Mouse (Mus musculus): ENCODE measurements around the gene Acp5. TPM values are rescaled to one million over a fixed set of nuclear protein-coding genes. Genes with fewer than 3 reads are reported as not detected.

The Acp5 gene
- polyA plus RNA-seq (2016; fragmentation: Nextera tagmentation; extraction: Ambion mirVana) = 8.2 and 8.5 TPM in 2 replicates

DNA sequence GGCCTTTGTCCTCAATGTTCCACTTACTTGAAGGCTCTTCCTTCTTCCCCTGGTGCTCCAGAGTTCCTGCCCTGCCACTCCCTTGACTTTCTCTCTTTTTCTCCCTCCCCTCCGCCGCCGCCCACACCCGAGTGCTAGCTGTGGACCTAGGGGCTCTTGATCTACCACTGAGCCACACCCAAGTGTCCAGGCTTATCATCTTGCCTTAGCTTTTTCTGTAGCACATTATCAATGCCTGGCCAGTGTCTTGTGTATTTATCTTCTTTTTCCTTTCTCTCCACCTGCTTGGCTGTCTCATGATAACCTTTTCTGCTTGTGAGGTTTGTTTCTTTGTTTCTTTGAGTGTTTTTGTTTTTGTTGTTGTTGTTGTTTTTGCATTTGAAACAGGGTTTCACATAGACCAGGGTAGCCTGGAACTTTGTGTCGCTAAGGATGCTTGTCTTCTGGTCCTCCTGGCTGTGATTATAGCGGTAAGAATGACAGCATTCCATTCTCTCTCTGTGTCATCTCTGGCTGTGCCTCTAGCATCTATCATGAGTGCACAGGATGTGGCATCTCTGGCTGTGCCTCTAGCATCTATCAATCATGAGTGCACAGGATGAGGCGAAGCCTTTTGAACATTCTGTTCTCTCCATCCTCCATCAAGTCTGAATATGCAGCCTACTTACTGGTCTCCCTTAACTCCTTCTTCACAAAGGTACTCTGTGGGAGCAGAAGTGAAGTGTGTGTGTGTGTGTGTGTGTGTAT, at the start of gene Acp5:
Gene Acp5, minus strand, starts transcription at position 68 of the 747 bp plus-strand sequence.
- Histone ChIP-seq H3K4me2 (replicated peaks) (no peak within 1 kb of the TSS), H3K27ac (no peak within 1 kb of the TSS), H3K27me3 (peaks cover 25% of the 10 kb centered on the region), H3K36me3 (no peaks in the 10 kb centered on the region), H3K9me3 (no peaks in the 10 kb centered on the region), H3K4me3 (no peak within 1 kb of the TSS), H3K4me1 (peaks cover 12% of the 10 kb centered on the region; the same call in 1 of the 2 replicates), H3K9ac (no peak within 1 kb of the TSS)
- no peak for ATAC-seq (ENCODE audit: insufficient number of reproducible peaks, insufficient read depth, low FRiP score, low TSS enrichment)
- WGBS = 71% methylated on average over 7 of the region's 7 CpGs

DNA sequence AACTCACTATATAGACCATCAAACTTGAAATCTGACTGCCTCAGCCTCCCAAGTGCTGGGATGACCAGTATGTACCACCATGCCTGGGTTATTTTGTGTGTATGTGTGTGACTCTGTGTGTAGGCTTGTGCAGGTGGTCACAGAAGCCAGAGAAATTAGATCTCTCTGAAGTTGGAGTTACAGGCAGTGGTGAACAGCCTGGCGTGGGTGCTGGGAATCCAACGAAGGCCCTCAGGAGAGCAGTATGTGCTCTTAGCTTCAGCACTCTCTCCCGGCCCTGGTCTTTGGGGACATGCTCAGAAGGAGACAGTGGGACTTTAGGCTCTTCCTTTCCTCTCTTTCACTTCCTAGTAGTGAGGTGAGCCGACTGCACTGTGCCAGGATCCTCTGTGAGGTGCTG, 36.8 kb upstream of the Acp5 start:
- H3K4me1 ChIP-seq = no peaks in the 10 kb centered on the region
- H3K27me3 ChIP-seq = no peaks in the 10 kb centered on the region
- H3K9me3 ChIP-seq = peaks cover 3% of the 10 kb centered on the region; the same call in 1 of the 2 replicates
- no peak overlapping the region for H3K4me3 ChIP-seq
- no peak overlapping the region for H3K4me2 ChIP-seq (replicated peaks)
- no peak for ATAC-seq (ENCODE audit: insufficient number of reproducible peaks, insufficient read depth, low FRiP score, low TSS enrichment)
- no peak overlapping the region for H3K9ac ChIP-seq
- H3K27ac ChIP-seq = no peak overlapping the region
- no peaks in the 10 kb centered on the region for H3K36me3 ChIP-seq
- WGBS = 90% methylated on average over 4 of the region's 4 CpGs

DNA sequence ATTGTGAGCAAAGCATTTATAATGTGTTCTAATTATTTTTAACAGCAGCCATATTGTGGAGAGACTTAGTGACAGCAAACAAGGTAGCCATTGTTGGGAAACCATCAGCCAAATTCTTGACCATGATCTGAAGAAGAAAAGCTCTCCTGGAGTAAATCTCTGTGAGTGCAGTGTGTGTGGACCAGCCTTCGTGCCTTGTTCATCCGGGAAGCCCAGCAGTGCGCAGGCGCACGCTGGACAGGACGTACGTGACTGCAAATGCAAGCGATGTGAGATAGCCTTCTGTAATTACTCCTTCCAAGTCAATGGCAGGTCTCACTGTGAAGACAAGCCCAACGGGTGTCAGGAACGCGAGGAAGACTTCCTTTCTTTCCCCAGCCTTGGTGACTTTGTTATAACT, 33.8 kb upstream of the Acp5 start:
- no peak overlapping the region for H3K9ac ChIP-seq
- no peak overlapping the region for H3K4me3 ChIP-seq
- H3K27me3 ChIP-seq = no peaks in the 10 kb centered on the region
- no peak overlapping the region for H3K4me2 ChIP-seq (replicated peaks)
- H3K4me1 ChIP-seq = no peaks in the 10 kb centered on the region
- H3K36me3 ChIP-seq = no peaks in the 10 kb centered on the region
- H3K9me3 ChIP-seq = no peaks in the 10 kb centered on the region
- H3K27ac ChIP-seq = no peak overlapping the region
- ATAC-seq (ENCODE audit: insufficient number of reproducible peaks, insufficient read depth, low FRiP score, low TSS enrichment) = no peak
- WGBS = 95% methylated on average over 11 of the region's 11 CpGs

DNA sequence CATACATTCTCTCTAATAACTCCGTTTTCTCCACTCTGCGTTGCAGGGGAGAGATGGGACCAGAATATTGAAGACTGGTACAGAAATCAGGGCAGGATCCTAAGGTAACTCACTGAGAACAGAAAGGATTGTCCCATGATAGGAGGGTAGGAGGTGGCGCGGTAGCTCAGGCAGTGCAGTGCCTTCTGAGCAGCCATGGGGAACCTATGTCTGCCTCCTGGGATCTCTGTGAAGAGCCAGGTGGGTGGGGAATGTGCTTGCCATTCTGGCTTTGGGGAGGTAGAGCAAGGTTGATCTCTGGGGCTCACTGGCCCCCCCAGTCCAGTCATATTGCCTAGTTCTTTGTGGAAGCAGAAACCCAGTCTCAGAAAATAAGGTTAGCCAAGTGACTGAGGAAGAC, 32.2 kb upstream of the Acp5 start:
- 97% methylated on average over 4 of the region's 4 CpGs for WGBS
- Histone ChIP-seq H3K4me1 (no peaks in the 10 kb centered on the region), H3K27me3 (no peaks in the 10 kb centered on the region), H3K4me3 (no peak overlapping the region), H3K9me3 (no peaks in the 10 kb centered on the region), H3K4me2 (replicated peaks) (no peak overlapping the region), H3K9ac (no peak overlapping the region), H3K36me3 (no peaks in the 10 kb centered on the region), H3K27ac (no peak overlapping the region)
- ATAC-seq (ENCODE audit: insufficient number of reproducible peaks, insufficient read depth, low FRiP score, low TSS enrichment) = no peak

DNA sequence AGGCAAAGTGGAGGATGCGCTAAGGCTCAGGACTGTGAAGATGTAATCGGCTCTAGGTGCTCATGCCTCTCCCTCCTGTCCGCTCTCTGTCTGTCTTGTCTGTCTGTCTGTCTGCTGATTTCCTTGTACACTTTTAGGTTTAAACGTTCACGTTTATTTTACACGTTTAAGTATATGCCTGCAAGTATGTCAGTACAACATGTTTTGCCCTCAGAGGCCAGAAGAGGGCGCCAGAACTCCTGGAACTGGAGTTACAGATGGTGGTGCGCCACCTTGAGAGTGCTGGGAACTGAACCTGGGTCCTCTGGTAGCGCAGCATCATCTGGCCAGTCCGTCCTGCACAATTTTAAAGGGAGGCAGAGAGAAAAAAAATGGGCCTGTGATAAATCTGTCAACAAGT, 31.2 kb upstream of the Acp5 start:
- 90% methylated on average over 10 of the region's 10 CpGs for WGBS
- no peak for ATAC-seq (ENCODE audit: insufficient number of reproducible peaks, insufficient read depth, low FRiP score, low TSS enrichment)
- Histone ChIP-seq H3K9ac (no peak overlapping the region), H3K27me3 (no peaks in the 10 kb centered on the region), H3K4me1 (no peaks in the 10 kb centered on the region), H3K4me3 (no peak overlapping the region), H3K9me3 (no peaks in the 10 kb centered on the region), H3K36me3 (no peaks in the 10 kb centered on the region), H3K27ac (no peak overlapping the region), H3K4me2 (replicated peaks) (no peak overlapping the region)

DNA sequence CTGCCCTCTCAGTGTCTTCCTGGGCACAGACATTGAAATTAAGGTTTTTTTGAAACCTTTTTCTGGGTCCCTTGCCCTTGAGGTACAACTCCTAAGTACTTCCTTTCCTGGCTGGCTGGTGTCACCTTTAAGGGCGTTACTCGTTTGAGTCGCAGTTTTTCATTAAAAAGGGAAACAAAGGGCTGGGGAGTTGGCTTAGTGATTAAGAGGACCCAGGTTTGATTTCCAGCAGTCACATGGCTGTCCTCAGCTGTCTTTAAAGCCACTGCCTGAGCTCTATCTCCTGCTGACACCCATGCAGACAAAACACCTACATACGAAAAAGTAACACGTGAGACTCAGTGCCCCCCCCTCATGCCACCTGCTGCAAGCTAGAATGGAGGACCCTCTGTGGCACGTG, 30.5 kb upstream of the Acp5 start:
- no peaks in the 10 kb centered on the region for H3K9me3 ChIP-seq
- ATAC-seq (ENCODE audit: insufficient number of reproducible peaks, insufficient read depth, low FRiP score, low TSS enrichment) = no peak
- H3K27ac ChIP-seq = no peak overlapping the region
- H3K9ac ChIP-seq = no peak overlapping the region
- 50% methylated on average over 6 of the region's 6 CpGs for WGBS
- no peaks in the 10 kb centered on the region for H3K27me3 ChIP-seq
- no peak overlapping the region for H3K4me3 ChIP-seq
- no peaks in the 10 kb centered on the region for H3K4me1 ChIP-seq
- H3K4me2 ChIP-seq (replicated peaks) = no peak overlapping the region
- H3K36me3 ChIP-seq = no peaks in the 10 kb centered on the region

DNA sequence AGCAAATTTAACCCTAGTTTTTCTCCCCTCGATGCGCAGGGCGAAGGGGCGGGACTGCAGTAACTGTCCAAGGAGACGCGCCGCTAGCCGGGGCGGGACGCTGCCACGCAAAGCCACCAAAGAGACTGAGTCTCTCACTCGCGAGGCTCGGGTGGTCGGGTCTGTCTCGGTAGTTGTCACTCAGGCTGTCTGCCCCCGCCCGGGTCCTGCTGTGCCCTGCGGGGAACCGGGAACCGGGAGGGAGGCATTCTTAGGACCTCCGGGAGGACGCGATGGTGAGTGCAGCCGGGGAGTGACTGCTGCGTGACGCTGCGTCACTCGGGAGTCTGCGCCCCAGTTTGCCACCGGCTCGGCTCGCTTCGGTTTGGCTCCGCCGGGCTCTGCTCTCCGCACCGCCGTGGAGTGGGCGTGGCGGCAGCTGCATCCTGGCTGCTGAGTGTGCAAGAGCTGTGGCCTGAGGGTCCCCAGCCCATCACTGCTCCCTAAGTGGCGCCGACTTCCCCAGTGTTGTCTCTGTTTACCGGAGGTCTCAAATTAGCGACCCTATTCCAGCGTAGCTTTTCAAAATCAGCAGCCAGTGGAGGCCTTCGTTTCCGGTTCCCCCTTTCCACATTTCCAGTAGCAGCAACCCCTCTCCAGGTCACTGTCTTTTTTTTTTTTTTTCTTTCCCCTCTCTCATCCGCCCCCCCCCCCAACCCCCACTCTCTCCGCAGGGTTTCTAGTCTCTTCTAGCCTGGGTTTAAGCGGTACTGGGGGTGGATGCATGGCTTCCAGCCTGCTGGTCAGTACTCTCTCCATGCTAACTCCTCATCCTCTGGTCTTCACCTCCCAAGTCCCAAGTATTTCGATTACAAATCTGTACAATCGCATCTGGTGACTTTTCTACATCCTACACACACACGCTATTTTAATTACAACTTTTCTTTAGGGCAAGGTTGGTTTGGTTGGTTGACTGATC, 29.5 kb upstream of the Acp5 start:
- H3K27ac ChIP-seq = 0 out of 2 replicates have a peak overlapping the region, but pooled peaks have one; percentile 26
- 2% methylated on average over 53 of the region's 54 CpGs for WGBS
- peak overlapping the region; percentile 95 for H3K4me2 ChIP-seq (replicated peaks)
- no peaks in the 10 kb centered on the region for H3K9me3 ChIP-seq
- no peaks in the 10 kb centered on the region for H3K4me1 ChIP-seq
- peak overlapping the region; percentile 55 for H3K4me3 ChIP-seq
- no peaks in the 10 kb centered on the region for H3K36me3 ChIP-seq
- peak overlapping the region; percentile 67 for H3K9ac ChIP-seq
- no peaks in the 10 kb centered on the region for H3K27me3 ChIP-seq
- ATAC-seq (ENCODE audit: insufficient number of reproducible peaks, insufficient read depth, low FRiP score, low TSS enrichment) = peak; percentile 73

DNA sequence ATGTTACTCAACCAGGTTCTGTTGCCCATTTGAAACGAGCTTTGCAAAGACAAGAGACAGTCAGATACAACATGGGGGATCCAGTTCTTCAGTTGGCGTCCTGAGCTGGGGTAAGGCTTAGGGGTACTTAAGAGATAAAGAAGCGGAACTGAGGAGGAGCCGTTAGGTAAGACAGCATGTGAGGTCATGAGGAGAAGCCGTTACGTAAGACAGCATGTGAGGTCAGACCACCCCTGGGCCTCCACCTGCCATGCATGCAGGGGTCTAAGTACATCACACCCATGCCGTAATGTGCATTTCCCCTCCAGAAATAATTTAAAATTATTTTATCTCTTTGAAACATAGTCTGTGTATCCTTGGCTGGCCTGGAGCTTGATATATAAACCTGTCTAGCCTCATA, 27.4 kb upstream of the Acp5 start:
- Histone ChIP-seq H3K9me3 (no peaks in the 10 kb centered on the region), H3K4me1 (peaks cover 2% of the 10 kb centered on the region), H3K4me2 (replicated peaks) (no peak overlapping the region), H3K36me3 (0 out of 2 replicates have a peak, but pooled peaks cover 4% of the 10 kb centered on the region), H3K4me3 (no peak overlapping the region), H3K27me3 (0 out of 2 replicates have a peak, but pooled peaks cover 1% of the 10 kb centered on the region), H3K9ac (no peak overlapping the region), H3K27ac (no peak overlapping the region)
- ATAC-seq (ENCODE audit: insufficient number of reproducible peaks, insufficient read depth, low FRiP score, low TSS enrichment) = no peak
- WGBS = 81% methylated on average over 7 of the region's 7 CpGs

DNA sequence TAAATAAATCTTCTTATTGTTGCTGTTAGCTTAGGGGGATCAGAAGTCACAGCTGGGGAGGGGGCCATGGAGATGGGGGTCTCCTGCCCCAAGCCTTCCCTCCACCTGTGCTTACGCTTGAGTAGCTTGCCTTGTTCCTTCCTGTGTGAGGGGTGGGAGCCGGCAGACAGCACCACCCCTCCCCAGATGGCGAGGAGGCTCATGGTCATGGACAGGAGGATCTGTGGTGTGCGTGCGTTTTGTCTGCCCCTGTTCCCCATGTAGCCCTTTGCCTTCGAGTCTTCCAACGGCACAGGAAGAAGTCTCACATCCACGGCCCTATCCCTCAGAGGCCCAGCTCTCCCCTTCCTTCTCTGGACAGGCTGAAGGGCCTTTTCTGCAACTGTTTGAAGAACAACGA, 26.8 kb upstream of the Acp5 start:
- Histone ChIP-seq H3K36me3 (0 out of 2 replicates have a peak, but pooled peaks cover 5% of the 10 kb centered on the region), H3K27me3 (0 out of 2 replicates have a peak, but pooled peaks cover 3% of the 10 kb centered on the region), H3K4me1 (peaks cover 8% of the 10 kb centered on the region), H3K9me3 (no peaks in the 10 kb centered on the region), H3K9ac (no peak overlapping the region), H3K4me3 (no peak overlapping the region), H3K4me2 (replicated peaks) (no peak overlapping the region), H3K27ac (no peak overlapping the region)
- no peak for ATAC-seq (ENCODE audit: insufficient number of reproducible peaks, insufficient read depth, low FRiP score, low TSS enrichment)
- 71% methylated on average over 9 of the region's 9 CpGs for WGBS

DNA sequence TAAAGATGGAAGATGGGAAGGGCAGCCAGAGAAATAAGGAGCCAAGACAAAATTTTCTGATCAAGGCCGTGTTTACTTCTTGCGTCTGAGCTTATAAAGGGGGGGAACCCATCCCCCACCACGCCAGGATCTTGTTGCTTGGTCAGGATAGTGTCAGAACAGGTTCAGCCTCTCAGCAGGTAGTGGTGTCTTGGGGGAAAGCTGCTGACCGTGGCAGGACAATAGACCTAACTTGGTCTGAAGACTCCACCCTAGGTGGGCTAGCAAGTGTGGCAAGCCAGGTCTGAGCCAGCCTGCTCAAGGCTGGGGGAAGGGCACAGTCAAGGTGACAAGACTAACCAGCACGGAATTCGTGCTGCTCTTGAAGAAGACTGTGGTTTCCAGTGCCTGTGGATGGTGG, 25.8 kb upstream of the Acp5 start:
- no peak overlapping the region for H3K9ac ChIP-seq
- H3K4me3 ChIP-seq = no peak overlapping the region
- H3K36me3 ChIP-seq = 0 out of 2 replicates have a peak, but pooled peaks cover 5% of the 10 kb centered on the region
- H3K27ac ChIP-seq = no peak overlapping the region
- H3K9me3 ChIP-seq = no peaks in the 10 kb centered on the region
- H3K4me1 ChIP-seq = peaks cover 8% of the 10 kb centered on the region
- H3K27me3 ChIP-seq = 0 out of 2 replicates have a peak, but pooled peaks cover 3% of the 10 kb centered on the region
- 33% methylated on average over 6 of the region's 6 CpGs for WGBS
- H3K4me2 ChIP-seq (replicated peaks) = no peak overlapping the region
- ATAC-seq (ENCODE audit: insufficient number of reproducible peaks, insufficient read depth, low FRiP score, low TSS enrichment) = no peak

DNA sequence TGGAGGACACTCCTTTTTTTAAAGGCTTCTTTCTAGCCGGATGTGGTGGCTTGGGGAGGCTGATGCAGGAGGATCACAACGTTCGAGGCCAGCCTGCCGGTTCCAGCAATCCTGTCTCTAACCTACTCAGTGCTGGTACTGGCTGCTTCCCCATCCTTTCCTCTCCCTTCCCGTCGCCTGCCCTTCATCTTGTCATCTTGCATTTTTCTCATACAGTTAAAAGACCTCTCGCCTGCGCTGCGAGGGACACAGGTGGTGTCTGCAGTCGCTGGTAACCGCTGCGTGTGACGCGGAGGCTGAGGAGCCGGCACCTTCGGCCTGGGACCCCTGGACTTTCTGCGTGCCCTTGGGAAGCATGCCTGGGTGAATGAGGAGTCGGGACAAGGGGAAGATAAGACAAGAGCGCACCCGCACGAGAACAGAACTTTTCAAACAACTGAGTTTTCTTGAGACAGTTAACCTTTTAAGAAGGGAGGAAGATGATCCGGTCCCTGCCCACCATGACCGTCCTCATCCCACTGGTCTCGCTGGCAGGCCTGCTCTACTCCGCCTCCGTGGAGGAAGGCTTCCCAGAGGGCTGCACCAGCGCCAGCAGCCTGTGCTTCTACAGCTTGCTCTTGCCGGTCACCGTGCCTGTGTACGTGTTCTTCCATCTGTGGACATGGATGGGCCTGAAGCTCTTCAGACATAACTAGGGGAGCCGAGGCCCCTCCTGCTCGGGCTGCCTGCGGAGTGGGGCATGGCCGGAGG, 22.2 kb upstream of the Acp5 start:
- ATAC-seq (ENCODE audit: insufficient number of reproducible peaks, insufficient read depth, low FRiP score, low TSS enrichment) = no peak
- Histone ChIP-seq H3K27me3 (0 out of 2 replicates have a peak, but pooled peaks cover 3% of the 10 kb centered on the region), H3K9me3 (no peaks in the 10 kb centered on the region), H3K9ac (peak overlapping the region; percentile 78; the same call in 1 of the 2 replicates), H3K4me2 (replicated peaks) (peak overlapping the region; percentile 66), H3K4me1 (peaks cover 8% of the 10 kb centered on the region), H3K27ac (no peak overlapping the region), H3K36me3 (0 out of 2 replicates have a peak, but pooled peaks cover 5% of the 10 kb centered on the region), H3K4me3 (peak overlapping the region; percentile 63)
- WGBS = 72% methylated on average over 34 of the region's 34 CpGs
